ENCODE assay signal across 10 mouse cellular contexts in genomic region chr5:111755330-111755729, GRCm38 (mm10). TPM values are rescaled to one million over a fixed set of nuclear protein-coding genes. Genes with fewer than 3 reads are reported as not detected.
DNase-seq lines count a peak whose midpoint lies in the region; ATAC-seq and TF ChIP-seq lines count a peak whose summit lies in the region.
"Had no signal": no experiment of that assay in that cellular context is flagged by ENCODE, and none has a peak within 500 bp of the region (broad histone marks: within the 10 kb centered on the region; RNA-seq: fewer than 3 reads in every experiment).

No protein-coding gene starts in this region.

- H3K4me1 ChIP-seq in hindbrain, postnatal 0 days (ENCODE audit: insufficient read depth, low read length), result 0 out of 2 replicates have a peak, but pooled peaks cover 2% of the 10 kb centered on the region
- H3K4me1 ChIP-seq in midbrain, embryonic 16.5 days (ENCODE audit: control insufficient read depth, insufficient read depth, low read length), result peaks cover 22% of the 10 kb centered on the region

- no peak overlapping the region; the same call in 1 of the 2 replicates for H3K4me2 ChIP-seq in hindbrain, postnatal 0 days (ENCODE audit: low read depth, low read length)
- no peak overlapping the region; the same call in 1 of the 2 replicates for H3K4me2 ChIP-seq in midbrain, embryonic 16.5 days (ENCODE audit: low read length)

- H3K36me3 ChIP-seq in hindbrain, postnatal 0 days (ENCODE audit: insufficient read depth, low read length), result no peaks in the 10 kb centered on the region
- H3K36me3 ChIP-seq in midbrain, embryonic 16.5 days (ENCODE audit: control insufficient read depth, insufficient read depth, low read length), result no peaks in the 10 kb centered on the region

- no peaks in the 10 kb centered on the region for H3K27me3 ChIP-seq in hindbrain, postnatal 0 days (ENCODE audit: insufficient read depth, low read length)
- H3K27me3 ChIP-seq in midbrain, embryonic 16.5 days (ENCODE audit: control insufficient read depth, insufficient read depth, low read depth, low read length), result no peaks in the 10 kb centered on the region

- H3K9me3 ChIP-seq in hindbrain, postnatal 0 days (ENCODE audit: low read length), result no peaks in the 10 kb centered on the region
- no peaks in the 10 kb centered on the region for H3K9me3 ChIP-seq in midbrain, embryonic 16.5 days (replicated peaks; ENCODE audit: control insufficient read depth, low read length, poor library complexity, severe bottlenecking)

- ATAC-seq in hindbrain, postnatal 0 days, result peak; percentile 53; the same call in 1 of the 2 replicates
- ATAC-seq in midbrain, embryonic 16.5 days, result peak; percentile 27; the same call in 1 of the 2 replicates
- no peak for ATAC-seq in monocyte, adult 5-6 weeks (replicated peaks; ENCODE audit: insufficient number of reproducible peaks, low FRiP score, low TSS enrichment, poor library complexity, severe bottlenecking)
- ATAC-seq: Patski had no signal

- H3K4me3 ChIP-seq in hindbrain, postnatal 0 days (ENCODE audit: low read length), result no peak overlapping the region
- no peak overlapping the region for H3K4me3 ChIP-seq in midbrain, embryonic 16.5 days (ENCODE audit: low read depth, low read length)

- H3K9ac ChIP-seq in hindbrain, postnatal 0 days (replicated peaks; ENCODE audit: low read length), result no peak overlapping the region
- H3K9ac ChIP-seq in midbrain, embryonic 16.5 days (ENCODE audit: low read depth, low read length), result no peak overlapping the region

- peak; percentile 26 for DNase-seq in heart, postnatal 4 days
- no peak for DNase-seq in heart, adult 8-10 months (ENCODE audit: low spot score)
- peak; percentile 60 for DNase-seq in brain, adult 2 months (ENCODE audit: low read depth, low spot score)
- DNase-seq in hindbrain, postnatal 0 days (ENCODE audit: low spot score), result peak; percentile 60
- no peak for DNase-seq in kidney, postnatal 25 days
- DNase-seq in left cerebral cortex, postnatal 36 days (ENCODE audit: low spot score in 2 of 2), result no peak

- intact Hi-C loops in left cerebral cortex, postnatal 36 days (cut with DNase I), result no loop called here

- TF ChIP-seq CTCF in hindbrain, postnatal 0 days (IDR thresholded peaks at IDR 0.05; ENCODE audit: low read depth), result no peak

- H3K27ac ChIP-seq in hindbrain, postnatal 0 days, result no peak overlapping the region
- H3K27ac ChIP-seq in midbrain, embryonic 16.5 days (ENCODE audit: low read length), result peak overlapping the region; percentile 83

- 10% methylated on average over 5 of the region's 5 CpGs for WGBS in hindbrain, postnatal 0 days
- WGBS in midbrain, embryonic 16.5 days, result 4% methylated on average over 5 of the region's 5 CpGs

RNA-seq across cellular contexts. Expression of gene Gm26897, which starts 21.6 kb away (rescaled TPM):
- not detected for total RNA-seq in heart, postnatal 4 days (2021)
- total RNA-seq in heart, adult 8-10 months (2022), result not detected
- total RNA-seq in hindbrain, postnatal 0 days (2014; rRNA removed), result not detected in 2 replicates
- not detected in 2 replicates for polyA plus RNA-seq in hindbrain, postnatal 0 days (2015; fragmentation: Nextera tagmentation; extraction: Ambion mirVana)
- polyA plus RNA-seq in midbrain, embryonic 16.5 days (2015; fragmentation: Nextera tagmentation; extraction: Ambion mirVana), result not detected in 2 replicates
- not detected in 3 replicates for total RNA-seq in monocyte, adult 5-6 weeks (2017)
- not detected for total RNA-seq in left cerebral cortex, postnatal 36 days (2021)
- total RNA-seq: left cerebral cortex, postnatal 25 days had no signal
- polyA plus RNA-seq: Patski had no signal

Comparison
In these comparisons a context has a peak if more than half of its experiments do, and no peak if none do; other contexts are left out.
1. DNase-seq: peak in heart, postnatal 4 days (single experiment), brain, adult 2 months (single experiment) and hindbrain, postnatal 0 days (single experiment); none in heart, adult 8-10 months (single experiment), kidney, postnatal 25 days (0 of 2) and left cerebral cortex, postnatal 36 days (0 of 2).